Mouse (Mus musculus): ENCODE measurements at regions not wholly inside any gene's neighbourhood (a gene's known extent, or its start where the extent isn't known, plus 50 kb on each side); places are given as distances from the start of the nearest gene placed in this dataset.

DNA sequence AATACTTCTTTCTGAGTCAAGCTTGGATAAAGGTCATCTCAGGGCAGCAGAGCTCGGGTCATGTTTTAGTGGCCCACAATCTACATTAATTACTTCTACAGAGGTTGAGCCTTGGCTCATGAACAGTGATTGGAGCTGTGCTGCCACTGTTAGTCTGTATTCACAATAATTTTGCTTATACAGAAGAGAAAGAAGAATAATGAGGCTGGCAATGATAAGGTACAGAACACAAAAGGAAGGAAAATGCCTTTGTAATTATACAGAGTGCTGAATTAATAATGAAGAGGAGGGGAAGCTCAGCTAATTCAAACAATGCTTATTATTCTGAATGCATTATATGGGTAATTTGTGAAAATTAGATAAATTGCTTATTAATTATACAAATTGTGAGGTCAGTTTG is 573.9 kb upstream of the Cblb start:
- Histone ChIP-seq H3K9ac (replicated peaks) (no peak overlapping the region), H3K9me3 (no peaks in the 10 kb centered on the region), H3K36me3 (no peaks in the 10 kb centered on the region), H3K4me3 (no peak overlapping the region), H3K27ac (replicated peaks) (no peak overlapping the region), H3K4me1 (no peaks in the 10 kb centered on the region), H3K4me2 (replicated peaks) (no peak overlapping the region), H3K27me3 (no peaks in the 10 kb centered on the region)
- WGBS = 47% methylated on average over 1 of the region's 1 CpGs
- no peak for ATAC-seq (replicated peaks)

DNA sequence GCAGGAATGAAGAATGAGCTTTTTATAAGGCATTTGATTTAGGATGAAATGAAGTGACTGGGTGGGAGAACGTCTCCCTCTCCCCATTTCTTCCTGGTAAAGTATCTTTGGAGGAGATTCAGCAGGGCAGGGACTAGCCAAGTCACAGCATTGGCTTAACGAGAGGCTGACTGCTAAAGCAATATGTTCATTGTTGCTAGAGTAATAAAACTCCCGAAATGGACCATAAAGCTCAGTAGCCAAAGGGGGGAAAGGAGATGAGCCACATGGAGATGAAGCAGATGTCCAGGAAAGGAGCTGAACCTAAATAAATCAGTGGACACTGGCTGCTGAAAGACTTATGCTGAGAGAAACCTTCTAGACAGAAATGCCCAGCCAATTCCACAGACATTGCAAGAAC is 555.3 kb upstream of the Cblb start:
- no peak for ATAC-seq (replicated peaks)
- H3K4me3 ChIP-seq = no peak overlapping the region

GRCm38 (mm10) chr16:51496096-51496495 is 534.9 kb upstream of the Cblb start:
- WGBS = 85% methylated on average over 2 of the region's 2 CpGs
- H3K36me3 ChIP-seq = no peaks in the 10 kb centered on the region
- no peak overlapping the region for H3K27ac ChIP-seq (replicated peaks)
- no peak overlapping the region for H3K4me3 ChIP-seq
- no peaks in the 10 kb centered on the region for H3K27me3 ChIP-seq
- H3K4me2 ChIP-seq (replicated peaks) = no peak overlapping the region
- no peak for ATAC-seq (replicated peaks)
- H3K9me3 ChIP-seq = no peaks in the 10 kb centered on the region
- H3K4me1 ChIP-seq = no peaks in the 10 kb centered on the region
- no peak overlapping the region for H3K9ac ChIP-seq (replicated peaks)

More for the DNA sequence above, 555.3 kb upstream of the Cblb start:
- Histone ChIP-seq H3K4me1 (no peaks in the 10 kb centered on the region), H3K4me2 (replicated peaks) (no peak overlapping the region), H3K36me3 (no peaks in the 10 kb centered on the region), H3K27me3 (no peaks in the 10 kb centered on the region), H3K9me3 (no peaks in the 10 kb centered on the region), H3K9ac (replicated peaks) (no peak overlapping the region), H3K27ac (replicated peaks) (no peak overlapping the region)
- 66% methylated on average over 3 of the region's 3 CpGs for WGBS

GRCm38 (mm10) chr16:51497777-51498176 is 533.2 kb upstream of the Cblb start:
- Histone ChIP-seq H3K4me3 (no peak overlapping the region), H3K4me2 (replicated peaks) (no peak overlapping the region), H3K9me3 (no peaks in the 10 kb centered on the region), H3K9ac (replicated peaks) (no peak overlapping the region), H3K36me3 (no peaks in the 10 kb centered on the region), H3K4me1 (no peaks in the 10 kb centered on the region), H3K27me3 (no peaks in the 10 kb centered on the region), H3K27ac (replicated peaks) (no peak overlapping the region)
- no peak for ATAC-seq (replicated peaks)
- WGBS = 83% methylated on average over 7 of the region's 7 CpGs

GRCm38 (mm10) chr16:51517079-51517478 is 513.9 kb upstream of the Cblb start:
- no peak overlapping the region for H3K9ac ChIP-seq (replicated peaks)
- no peak for ATAC-seq (replicated peaks)
- H3K27ac ChIP-seq (replicated peaks) = no peak overlapping the region
- no peaks in the 10 kb centered on the region for H3K4me1 ChIP-seq
- WGBS = 36% methylated on average over 3 of the region's 3 CpGs
- no peaks in the 10 kb centered on the region for H3K9me3 ChIP-seq
- no peak overlapping the region for H3K4me3 ChIP-seq
- H3K4me2 ChIP-seq (replicated peaks) = no peak overlapping the region
- H3K27me3 ChIP-seq = no peaks in the 10 kb centered on the region
- no peaks in the 10 kb centered on the region for H3K36me3 ChIP-seq

DNA sequence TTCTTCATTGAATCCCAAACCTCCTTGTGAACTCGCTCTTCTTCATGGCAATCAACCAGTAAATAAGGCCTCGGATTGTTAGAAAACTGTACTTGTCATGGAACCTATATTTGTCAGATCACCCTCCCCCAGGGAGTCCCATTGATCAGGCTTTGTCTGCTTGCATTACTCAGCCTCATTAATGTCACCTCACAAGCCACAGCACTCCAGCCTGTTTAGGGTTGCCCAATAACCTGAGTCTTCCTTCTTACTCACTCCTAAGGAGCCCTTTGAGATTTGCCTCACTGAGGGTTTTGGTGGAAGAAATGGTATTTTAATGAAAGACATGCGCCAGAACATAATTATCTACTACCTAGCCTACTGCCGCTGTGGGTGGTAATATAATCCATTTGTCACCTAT is 510.3 kb upstream of the Cblb start:
- no peak for ATAC-seq (replicated peaks)
- no peaks in the 10 kb centered on the region for H3K4me1 ChIP-seq
- no peaks in the 10 kb centered on the region for H3K27me3 ChIP-seq
- 72% methylated on average over 4 of the region's 4 CpGs for WGBS
- H3K4me2 ChIP-seq (replicated peaks) = no peak overlapping the region
- H3K9ac ChIP-seq (replicated peaks) = no peak overlapping the region
- H3K36me3 ChIP-seq = no peaks in the 10 kb centered on the region
- no peak overlapping the region for H3K4me3 ChIP-seq
- H3K9me3 ChIP-seq = no peaks in the 10 kb centered on the region
- H3K27ac ChIP-seq (replicated peaks) = no peak overlapping the region

- no peaks in the 10 kb centered on the region for H3K27me3 ChIP-seq
- H3K27ac ChIP-seq (replicated peaks) = no peak overlapping the region
- no peaks in the 10 kb centered on the region for H3K4me1 ChIP-seq
- no peak overlapping the region for H3K4me2 ChIP-seq (replicated peaks)
- H3K9me3 ChIP-seq = no peaks in the 10 kb centered on the region
- no peaks in the 10 kb centered on the region for H3K36me3 ChIP-seq
- peak; percentile 60; the same call in 1 of the 2 replicates for ATAC-seq (replicated peaks)
- WGBS = 75% methylated on average over 13 of the region's 13 CpGs
- H3K4me3 ChIP-seq = no peak overlapping the region
- no peak overlapping the region for H3K9ac ChIP-seq (replicated peaks)
Measured at GRCm38 (mm10) chr16:51521317-51522092, 509.5 kb upstream of the Cblb start.

DNA sequence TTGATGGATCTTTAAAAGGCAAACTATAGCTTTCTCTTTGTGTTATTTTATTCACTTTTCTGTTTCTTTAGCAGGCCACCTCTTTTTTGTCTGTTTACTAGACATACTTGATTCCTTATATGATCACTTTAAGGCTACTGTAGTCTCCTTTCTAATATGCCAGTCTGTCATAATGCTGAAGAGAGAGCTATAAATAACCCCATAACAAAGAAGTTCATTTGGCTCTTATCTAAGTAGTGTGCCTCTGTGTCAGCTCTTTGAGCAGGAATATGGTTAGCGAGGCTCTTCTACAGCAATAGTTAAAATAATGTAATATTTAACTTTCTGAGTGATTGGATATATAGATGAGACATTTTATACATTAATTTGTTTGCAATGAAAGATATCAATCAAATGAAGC is 507.0 kb upstream of the Cblb start:
- WGBS = 88% methylated on average over 1 of the region's 1 CpGs
- no peaks in the 10 kb centered on the region for H3K4me1 ChIP-seq

DNA sequence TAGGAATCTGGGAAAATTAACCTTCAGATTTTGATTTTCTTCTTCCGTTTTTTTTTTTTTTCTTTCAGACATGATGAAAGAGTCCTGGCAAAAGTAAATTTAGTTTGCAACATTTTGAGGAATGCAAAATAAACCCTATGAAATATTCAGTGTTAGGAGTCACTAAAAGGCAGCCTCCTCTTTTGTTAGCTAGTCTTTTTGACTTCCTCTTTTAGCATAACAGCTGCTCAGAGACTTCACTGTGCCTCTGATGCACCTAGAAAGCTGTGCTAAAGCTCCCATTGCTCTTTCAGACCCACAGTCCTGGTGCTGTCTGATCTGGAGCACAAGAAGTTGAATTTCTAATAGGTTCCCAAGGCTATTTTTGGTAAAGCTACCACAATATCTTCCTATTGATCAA is 498.5 kb upstream of the Cblb start:
- no peak overlapping the region for H3K4me2 ChIP-seq (replicated peaks)
- ATAC-seq (replicated peaks) = no peak

More for the DNA sequence above, 507.0 kb upstream of the Cblb start:
- Histone ChIP-seq H3K27me3 (no peaks in the 10 kb centered on the region), H3K4me2 (replicated peaks) (no peak overlapping the region), H3K9ac (replicated peaks) (no peak overlapping the region), H3K36me3 (no peaks in the 10 kb centered on the region), H3K4me3 (no peak overlapping the region), H3K9me3 (no peaks in the 10 kb centered on the region), H3K27ac (replicated peaks) (no peak overlapping the region)
- no peak for ATAC-seq (replicated peaks)

DNA sequence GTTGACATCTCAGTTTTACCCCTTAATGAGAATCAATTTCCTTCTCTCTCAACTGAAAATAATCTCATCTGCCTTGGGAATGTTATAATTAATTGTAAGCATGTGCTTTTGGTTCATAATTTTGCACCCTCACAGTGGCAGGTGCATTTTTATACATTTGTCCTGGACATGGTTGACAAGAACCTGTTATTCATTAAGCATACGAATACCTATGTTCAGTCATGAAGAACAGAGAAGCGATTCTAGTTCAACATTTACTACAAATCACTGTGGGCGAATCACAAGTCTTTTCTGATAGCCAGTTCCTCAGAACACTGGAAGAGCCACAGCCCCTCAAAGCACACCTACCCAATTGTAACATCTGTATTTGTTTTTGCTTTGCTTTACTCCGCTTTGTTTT is 487.3 kb upstream of the Cblb start:
- Histone ChIP-seq H3K9me3 (no peaks in the 10 kb centered on the region), H3K4me2 (replicated peaks) (no peak overlapping the region), H3K27me3 (no peaks in the 10 kb centered on the region), H3K27ac (replicated peaks) (no peak overlapping the region), H3K4me1 (no peaks in the 10 kb centered on the region), H3K36me3 (no peaks in the 10 kb centered on the region), H3K4me3 (no peak overlapping the region), H3K9ac (replicated peaks) (no peak overlapping the region)
- no peak for ATAC-seq (replicated peaks)
- 94% methylated on average over 4 of the region's 4 CpGs for WGBS

More for the DNA sequence above, 498.5 kb upstream of the Cblb start:
- Histone ChIP-seq H3K9me3 (no peaks in the 10 kb centered on the region), H3K4me1 (no peaks in the 10 kb centered on the region), H3K27me3 (no peaks in the 10 kb centered on the region), H3K27ac (replicated peaks) (no peak overlapping the region), H3K36me3 (no peaks in the 10 kb centered on the region), H3K4me3 (no peak overlapping the region), H3K9ac (replicated peaks) (no peak overlapping the region)
- 78% methylated on average over 1 of the region's 1 CpGs for WGBS

DNA sequence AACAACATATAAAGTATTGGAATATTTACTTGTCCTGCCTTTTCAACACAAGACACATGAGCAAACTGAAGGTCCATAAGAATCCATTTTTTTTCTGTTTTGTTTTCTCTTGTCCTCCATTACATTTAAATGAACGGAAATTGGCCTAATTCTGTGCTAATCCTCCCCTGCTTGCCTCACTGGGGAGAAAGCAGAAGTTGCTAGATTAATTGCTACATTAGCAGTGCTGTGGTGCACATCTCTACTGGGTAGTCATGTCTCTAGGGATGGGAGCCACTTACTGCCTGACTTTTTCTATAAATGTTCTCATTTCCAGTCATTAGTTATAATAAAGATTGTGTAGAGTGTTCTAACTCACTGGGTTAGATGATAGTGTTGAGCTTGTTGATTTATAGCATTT is 484.0 kb upstream of the Cblb start:
- H3K27me3 ChIP-seq = no peaks in the 10 kb centered on the region
- no peak overlapping the region for H3K4me3 ChIP-seq
- no peak for ATAC-seq (replicated peaks)
- 85% methylated on average over 1 of the region's 1 CpGs for WGBS
- no peaks in the 10 kb centered on the region for H3K9me3 ChIP-seq
- H3K4me2 ChIP-seq (replicated peaks) = no peak overlapping the region
- no peak overlapping the region for H3K9ac ChIP-seq (replicated peaks)
- H3K4me1 ChIP-seq = no peaks in the 10 kb centered on the region
- H3K27ac ChIP-seq (replicated peaks) = no peak overlapping the region
- no peaks in the 10 kb centered on the region for H3K36me3 ChIP-seq

GRCm38 (mm10) chr16:51562866-51563658 is 468.0 kb upstream of the Cblb start:
- peak overlapping the region; percentile 40; the same call in 1 of the 2 replicates for H3K27ac ChIP-seq (replicated peaks)
- H3K9ac ChIP-seq (replicated peaks) = no peak overlapping the region
- no peaks in the 10 kb centered on the region for H3K9me3 ChIP-seq
- no peaks in the 10 kb centered on the region for H3K36me3 ChIP-seq
- no peak; the same call in 1 of the 2 replicates for ATAC-seq (replicated peaks)
- 0 out of 2 replicates have a peak, but pooled peaks cover 3% of the 10 kb centered on the region for H3K4me1 ChIP-seq
- WGBS = 74% methylated on average over 5 of the region's 5 CpGs
- no peak overlapping the region for H3K4me3 ChIP-seq
- H3K27me3 ChIP-seq = no peaks in the 10 kb centered on the region
- H3K4me2 ChIP-seq (replicated peaks) = no peak overlapping the region

Data from forebrain, embryonic 15.5 days (tissue).